Mouse (Mus musculus): Measurements from ENCODE around the gene Shank3. TPM values are rescaled to one million over a fixed set of nuclear protein-coding genes. Genes with fewer than 3 reads are reported as not detected.
A peak's percentile ranks its signal among the peaks of the same experiment; 100 is the strongest.

Gene Shank3
- polyA plus RNA-seq, 1 experiment from 2014 or later, result 3.5 TPM

- H3K9me3 ChIP-seq (ENCODE audit: control insufficient read depth, low read length), result no peaks in the 10 kb centered on the region
- no peaks in the 10 kb centered on the region for H3K27me3 ChIP-seq (ENCODE audit: control insufficient read depth, insufficient read depth, low read length)
- no peak for DNase-seq (ENCODE audit: low spot score)
- WGBS, result 81% methylated on average over 15 of the region's 15 CpGs
- H3K4me2 ChIP-seq (replicated peaks; ENCODE audit: low read depth, low read length), result no peak overlapping the region
- no peak overlapping the region for H3K27ac ChIP-seq (ENCODE audit: low read depth, low read length)
- peaks cover 13% of the 10 kb centered on the region; the same call in 1 of the 2 replicates for H3K36me3 ChIP-seq (ENCODE audit: control insufficient read depth, insufficient read depth, low read length)
- no peak overlapping the region for H3K9ac ChIP-seq (ENCODE audit: low read depth, low read length)
- H3K4me3 ChIP-seq (ENCODE audit: low read depth, low read length), result no peak overlapping the region
- no peaks in the 10 kb centered on the region for H3K4me1 ChIP-seq (replicated peaks; ENCODE audit: control insufficient read depth, insufficient read depth, low read length)
- ATAC-seq (ENCODE audit: low FRiP score), result no peak
These were observed 38.1 kb upstream of the Shank3 start for GRCm38 (mm10) chr15:89461321-89461720.

- no peaks in the 10 kb centered on the region for H3K27me3 ChIP-seq (ENCODE audit: control insufficient read depth, insufficient read depth, low read length)
- WGBS, result 80% methylated on average over 7 of the region's 7 CpGs
- H3K4me2 ChIP-seq (replicated peaks; ENCODE audit: low read depth, low read length), result no peak overlapping the region
- H3K9me3 ChIP-seq (ENCODE audit: control insufficient read depth, low read length), result no peaks in the 10 kb centered on the region
- peaks cover 12% of the 10 kb centered on the region; the same call in 1 of the 2 replicates for H3K36me3 ChIP-seq (ENCODE audit: control insufficient read depth, insufficient read depth, low read length)
- ATAC-seq (ENCODE audit: low FRiP score) (no peak), DNase-seq (ENCODE audit: low spot score) (no peak)
- no peak overlapping the region for H3K9ac ChIP-seq (ENCODE audit: low read depth, low read length)
- H3K4me1 ChIP-seq (replicated peaks; ENCODE audit: control insufficient read depth, insufficient read depth, low read length), result no peaks in the 10 kb centered on the region
- H3K27ac ChIP-seq (ENCODE audit: low read depth, low read length), result no peak overlapping the region
- H3K4me3 ChIP-seq (ENCODE audit: low read depth, low read length), result no peak overlapping the region
These were observed 37.2 kb upstream of the Shank3 start for GRCm38 (mm10) chr15:89462176-89462575.

GRCm38 (mm10) chr15:89463334-89464235, 35.8 kb upstream of the Shank3 start:
- H3K4me2 ChIP-seq (replicated peaks; ENCODE audit: low read depth, low read length), result no peak overlapping the region
- no peak for DNase-seq (ENCODE audit: low spot score)
- no peaks in the 10 kb centered on the region for H3K9me3 ChIP-seq (ENCODE audit: control insufficient read depth, low read length)
- no peak overlapping the region for H3K4me3 ChIP-seq (ENCODE audit: low read depth, low read length)
- H3K27me3 ChIP-seq (ENCODE audit: control insufficient read depth, insufficient read depth, low read length), result no peaks in the 10 kb centered on the region
- no peak overlapping the region for H3K27ac ChIP-seq (ENCODE audit: low read depth, low read length)
- ATAC-seq (ENCODE audit: low FRiP score), result no peak
- no peak overlapping the region for H3K9ac ChIP-seq (ENCODE audit: low read depth, low read length)
- WGBS, result 67% methylated on average over 5 of the region's 5 CpGs
- no peaks in the 10 kb centered on the region for H3K4me1 ChIP-seq (replicated peaks; ENCODE audit: control insufficient read depth, insufficient read depth, low read length)
- peaks cover 7% of the 10 kb centered on the region; the same call in 1 of the 2 replicates for H3K36me3 ChIP-seq (ENCODE audit: control insufficient read depth, insufficient read depth, low read length)

GRCm38 (mm10) chr15:89465052-89465451, 34.4 kb upstream of the Shank3 start:
- Histone ChIP-seq H3K9me3 (ENCODE audit: control insufficient read depth, low read length) (no peaks in the 10 kb centered on the region), H3K4me3 (ENCODE audit: low read depth, low read length) (no peak overlapping the region), H3K4me2 (replicated peaks; ENCODE audit: low read depth, low read length) (no peak overlapping the region), H3K9ac (ENCODE audit: low read depth, low read length) (no peak overlapping the region), H3K4me1 (replicated peaks; ENCODE audit: control insufficient read depth, insufficient read depth, low read length) (no peaks in the 10 kb centered on the region), H3K36me3 (ENCODE audit: control insufficient read depth, insufficient read depth, low read length) (peaks cover 7% of the 10 kb centered on the region; the same call in 1 of the 2 replicates), H3K27me3 (ENCODE audit: control insufficient read depth, insufficient read depth, low read length) (no peaks in the 10 kb centered on the region), H3K27ac (ENCODE audit: low read depth, low read length) (no peak overlapping the region)
- ATAC-seq (ENCODE audit: low FRiP score) (0 out of 2 replicates have a peak, but pooled peaks have one; percentile 31), DNase-seq (ENCODE audit: low spot score) (peak; percentile 57)
- 13% methylated on average over 1 of the region's 1 CpGs for WGBS

GRCm38 (mm10) chr15:89468577-89468976, 30.8 kb upstream of the Shank3 start:
- H3K9ac ChIP-seq (ENCODE audit: low read depth, low read length), result no peak overlapping the region
- no peak overlapping the region for H3K27ac ChIP-seq (ENCODE audit: low read depth, low read length)
- H3K9me3 ChIP-seq (ENCODE audit: control insufficient read depth, low read length), result no peaks in the 10 kb centered on the region
- ATAC-seq (ENCODE audit: low FRiP score) (no peak), DNase-seq (ENCODE audit: low spot score) (peak; percentile 55)
- 39% methylated on average over 2 of the region's 2 CpGs for WGBS
- H3K4me3 ChIP-seq (ENCODE audit: low read depth, low read length), result no peak overlapping the region
- H3K4me2 ChIP-seq (replicated peaks; ENCODE audit: low read depth, low read length), result no peak overlapping the region
- no peaks in the 10 kb centered on the region for H3K36me3 ChIP-seq (ENCODE audit: control insufficient read depth, insufficient read depth, low read length)
- no peaks in the 10 kb centered on the region for H3K27me3 ChIP-seq (ENCODE audit: control insufficient read depth, insufficient read depth, low read length)
- H3K4me1 ChIP-seq (replicated peaks; ENCODE audit: control insufficient read depth, insufficient read depth, low read length), result no peaks in the 10 kb centered on the region

- H3K27ac ChIP-seq (ENCODE audit: low read depth, low read length), result no peak overlapping the region
- no peaks in the 10 kb centered on the region for H3K9me3 ChIP-seq (ENCODE audit: control insufficient read depth, low read length)
- no peaks in the 10 kb centered on the region for H3K27me3 ChIP-seq (ENCODE audit: control insufficient read depth, insufficient read depth, low read length)
- 0 out of 2 replicates have a peak, but pooled peaks cover 2% of the 10 kb centered on the region for H3K4me1 ChIP-seq (replicated peaks; ENCODE audit: control insufficient read depth, insufficient read depth, low read length)
- ATAC-seq (ENCODE audit: low FRiP score) (no peak), DNase-seq (ENCODE audit: low spot score) (no peak)
- H3K4me2 ChIP-seq (replicated peaks; ENCODE audit: low read depth, low read length), result no peak overlapping the region
- H3K9ac ChIP-seq (ENCODE audit: low read depth, low read length), result no peak overlapping the region
- 93% methylated on average over 4 of the region's 4 CpGs for WGBS
- H3K36me3 ChIP-seq (ENCODE audit: control insufficient read depth, insufficient read depth, low read length), result no peaks in the 10 kb centered on the region
- H3K4me3 ChIP-seq (ENCODE audit: low read depth, low read length), result no peak overlapping the region
These were observed 27.9 kb upstream of the Shank3 start for GRCm38 (mm10) chr15:89471476-89471875.

GRCm38 (mm10) chr15:89473370-89473769, 26.1 kb upstream of the Shank3 start:
- Histone ChIP-seq H3K27ac (ENCODE audit: low read depth, low read length) (no peak overlapping the region), H3K9me3 (ENCODE audit: control insufficient read depth, low read length) (no peaks in the 10 kb centered on the region), H3K4me1 (replicated peaks; ENCODE audit: control insufficient read depth, insufficient read depth, low read length) (0 out of 2 replicates have a peak, but pooled peaks cover 2% of the 10 kb centered on the region), H3K36me3 (ENCODE audit: control insufficient read depth, insufficient read depth, low read length) (no peaks in the 10 kb centered on the region), H3K4me3 (ENCODE audit: low read depth, low read length) (no peak overlapping the region), H3K27me3 (ENCODE audit: control insufficient read depth, insufficient read depth, low read length) (no peaks in the 10 kb centered on the region), H3K9ac (ENCODE audit: low read depth, low read length) (no peak overlapping the region), H3K4me2 (replicated peaks; ENCODE audit: low read depth, low read length) (no peak overlapping the region)
- ATAC-seq (ENCODE audit: low FRiP score) (no peak), DNase-seq (ENCODE audit: low spot score) (no peak)
- 83% methylated on average over 9 of the region's 9 CpGs for WGBS

GRCm38 (mm10) chr15:89473921-89474320, 25.5 kb upstream of the Shank3 start:
- 0 out of 2 replicates have a peak, but pooled peaks cover 2% of the 10 kb centered on the region for H3K4me1 ChIP-seq (replicated peaks; ENCODE audit: control insufficient read depth, insufficient read depth, low read length)
- no peaks in the 10 kb centered on the region for H3K36me3 ChIP-seq (ENCODE audit: control insufficient read depth, insufficient read depth, low read length)
- no peak overlapping the region for H3K4me3 ChIP-seq (ENCODE audit: low read depth, low read length)
- H3K9me3 ChIP-seq (ENCODE audit: control insufficient read depth, low read length), result no peaks in the 10 kb centered on the region
- no peak overlapping the region for H3K4me2 ChIP-seq (replicated peaks; ENCODE audit: low read depth, low read length)
- H3K27ac ChIP-seq (ENCODE audit: low read depth, low read length), result no peak overlapping the region
- DNase-seq (ENCODE audit: low spot score) (no peak), ATAC-seq (ENCODE audit: low FRiP score) (no peak)
- no peaks in the 10 kb centered on the region for H3K27me3 ChIP-seq (ENCODE audit: control insufficient read depth, insufficient read depth, low read length)
- H3K9ac ChIP-seq (ENCODE audit: low read depth, low read length), result no peak overlapping the region
- 95% methylated on average over 8 of the region's 8 CpGs for WGBS

All from hindbrain, embryonic 11.5 days (tissue).